Mouse (Mus musculus) hindbrain, embryonic 15.5 days (tissue): ENCODE measurements around the gene Cd53. TPM values are rescaled to one million over a fixed set of nuclear protein-coding genes. Genes with fewer than 3 reads are reported as not detected.

ENCODE experiments used
- ATAC-seq: fragments of 200-750 bp; cut with Nextera tagmentation; 2 replicates; pipeline ENCODE4 v1.8.0; 2017; ENCODE audit warnings: low read depth, moderate number of reproducible peaks, moderate TSS enrichment; ENCODE audit not compliant: low FRiP score
- H3K27ac ChIP-seq: fragments of 300-500 bp; sonication (generic); replicated peaks from 2 replicates; pipeline ENCODE4 v1.5.1; 2015; ENCODE audit warnings: mild to moderate bottlenecking, inconsistent platforms
- H3K27me3 ChIP-seq: fragments of 300-500 bp; sonication (generic); 2 replicates; pipeline ENCODE4 v1.6.1; 2015; ENCODE audit warnings: control low read depth, inconsistent platforms
- H3K36me3 ChIP-seq: fragments of 300-500 bp; sonication (generic); 2 replicates; pipeline ENCODE4 v1.6.1; 2015; ENCODE audit warnings: control low read depth, inconsistent platforms
- H3K4me1 ChIP-seq: fragments of 300-500 bp; sonication (generic); replicated peaks from 2 replicates; pipeline ENCODE4 v1.6.1; 2015; ENCODE audit warnings: control low read depth, inconsistent platforms
- H3K4me2 ChIP-seq: fragments of 300-500 bp; sonication (generic); 2 replicates; pipeline ENCODE4 v1.6.1; 2015; ENCODE audit warnings: moderate library complexity, mild to moderate bottlenecking, inconsistent platforms
- H3K4me3 ChIP-seq: fragments of 300-500 bp; sonication (generic); 2 replicates; pipeline ENCODE4 v1.5.1; 2015; ENCODE audit warnings: mild to moderate bottlenecking, inconsistent platforms
- H3K9ac ChIP-seq: fragments of 300-500 bp; sonication (generic); 2 replicates; pipeline ENCODE4 v1.6.1; 2015; ENCODE audit warnings: inconsistent platforms
- H3K9me3 ChIP-seq: fragments of 300-500 bp; sonication (generic); 2 replicates; pipeline ENCODE4 v1.6.1; 2016; ENCODE audit warnings: control low read depth, inconsistent platforms
- WGBS: fragments of 180-500 bp; shearing (Covaris S2); methylation state at CpG from one replicate; pipeline ENCODE4 v1.1.7; 2015; 5-methylcytosine and 5-hydroxymethylcytosine counted together
- polyA plus RNA-seq: library from polyadenylated mRNA; unstranded; fragments of >200 nt; fragmentation: Nextera tagmentation; extraction: Ambion mirVana; gene quantifications from 2 replicates; pipeline ENCODE4 v1.2.1, GENCODE M21; 2015

The Cd53 gene
- polyA plus RNA-seq, result 3.4 and 6.4 TPM in 2 replicates

DNA sequence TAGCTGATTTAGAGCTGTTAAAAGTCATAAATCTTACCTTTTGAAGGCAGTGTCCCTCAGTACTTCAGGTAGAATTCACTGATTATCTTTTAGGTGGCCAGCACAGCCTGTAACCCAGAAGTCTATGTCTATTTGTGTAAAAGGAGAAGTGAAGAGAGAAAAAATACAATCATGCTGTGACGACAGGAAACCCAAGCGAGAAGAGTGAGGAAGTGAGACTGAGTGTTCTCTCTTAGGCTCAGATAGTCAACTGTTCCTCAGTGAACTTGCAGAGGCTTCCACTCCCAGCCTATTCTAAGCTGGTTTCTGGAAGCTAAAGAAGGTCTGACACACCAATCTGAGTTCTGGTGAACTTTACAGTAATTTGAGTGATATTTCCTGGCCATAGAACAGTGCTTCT lies at the start of gene Cd53:
Gene Cd53 (minus strand): TSS at position 220 of the 400 bp plus-strand sequence.
- Histone ChIP-seq H3K4me3 (no peak within 1 kb of the TSS), H3K4me2 (no peak within 1 kb of the TSS), H3K36me3 (no peaks in the 10 kb centered on the region), H3K27me3 (no peaks in the 10 kb centered on the region), H3K27ac (no peak within 1 kb of the TSS), H3K9me3 (no peaks in the 10 kb centered on the region), H3K9ac (no peak within 1 kb of the TSS), H3K4me1 (no peaks in the 10 kb centered on the region)
- 82% methylated on average over 2 of the region's 2 CpGs for WGBS
- no peak for ATAC-seq

DNA sequence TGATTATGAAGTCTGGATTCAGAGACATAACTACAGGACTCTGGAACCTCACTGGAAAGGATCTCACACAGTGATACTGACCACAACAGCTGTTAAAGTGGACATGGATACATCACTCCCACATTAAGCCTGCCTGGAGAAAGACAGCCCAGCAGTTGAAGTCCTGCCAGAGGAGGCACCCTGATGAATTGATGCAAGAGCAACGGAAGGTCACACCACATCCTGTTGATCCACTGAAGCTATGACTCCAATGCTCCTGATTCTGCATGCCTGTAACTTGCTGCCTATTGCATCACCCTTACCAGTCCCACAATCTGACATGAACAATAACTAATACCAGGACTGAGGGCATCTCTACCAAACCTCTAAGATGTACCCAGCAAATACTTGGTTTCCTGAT lies 42.2 kb upstream of the Cd53 start:
- Histone ChIP-seq H3K9ac (no peak overlapping the region), H3K4me2 (no peak overlapping the region), H3K27me3 (no peaks in the 10 kb centered on the region), H3K9me3 (no peaks in the 10 kb centered on the region), H3K4me3 (no peak overlapping the region), H3K4me1 (no peaks in the 10 kb centered on the region), H3K36me3 (no peaks in the 10 kb centered on the region), H3K27ac (no peak overlapping the region)
- no peak for ATAC-seq
- WGBS, result 89% methylated on average over 1 of the region's 1 CpGs

DNA sequence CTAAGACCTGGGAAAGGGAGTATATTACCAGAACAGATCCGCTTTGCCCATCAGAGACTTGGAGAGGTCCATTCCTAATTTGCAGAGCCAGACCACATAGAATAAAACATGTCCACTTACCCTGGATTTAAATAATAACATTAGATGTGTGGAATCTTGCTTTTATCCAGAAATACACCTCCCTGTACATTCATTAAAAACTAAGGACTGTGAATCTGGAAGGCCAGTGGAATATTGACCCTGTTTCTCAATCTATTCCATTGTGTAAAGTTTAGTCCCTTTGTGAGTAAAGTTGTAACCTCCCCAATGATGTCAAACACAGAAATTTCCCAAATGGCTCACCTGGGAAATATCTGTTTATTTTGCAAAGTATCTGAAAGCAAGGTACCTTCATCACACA lies 36.2 kb upstream of the Cd53 start, which contains the start of gene Olfr266:
Gene Olfr266 (minus strand): TSS at position 101 of the 400 bp plus-strand sequence.
- no peaks in the 10 kb centered on the region for H3K9me3 ChIP-seq
- no peaks in the 10 kb centered on the region for H3K36me3 ChIP-seq
- 89% methylated on average over 1 of the region's 1 CpGs for WGBS
- no peaks in the 10 kb centered on the region for H3K27me3 ChIP-seq
- H3K4me2 ChIP-seq, result no peak within 1 kb of the TSS
- no peak within 1 kb of the TSS for H3K9ac ChIP-seq
- H3K4me1 ChIP-seq, result no peaks in the 10 kb centered on the region
- ATAC-seq, result no peak
- no peak within 1 kb of the TSS for H3K27ac ChIP-seq
- no peak within 1 kb of the TSS for H3K4me3 ChIP-seq

DNA sequence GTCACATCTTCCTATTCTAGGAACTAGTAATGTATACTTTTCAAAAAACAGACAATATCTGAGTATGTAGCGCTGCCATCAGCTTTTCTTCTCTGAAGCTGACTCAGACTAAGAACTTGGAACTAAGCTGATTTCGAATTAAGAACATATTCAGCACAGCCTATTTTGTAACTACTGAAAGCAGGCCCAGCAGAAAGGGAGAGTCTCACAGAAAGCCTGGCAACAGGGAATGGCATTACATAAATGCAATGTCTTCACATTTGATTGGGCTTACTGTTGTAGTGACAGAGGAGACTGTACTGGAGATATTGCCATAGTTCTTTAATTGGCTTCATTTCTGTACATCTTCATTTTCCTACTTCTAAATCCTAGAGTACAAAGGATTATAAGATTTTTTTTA lies 27.7 kb upstream of the Cd53 start:
- Histone ChIP-seq H3K27me3 (no peaks in the 10 kb centered on the region), H3K27ac (no peak overlapping the region), H3K4me1 (no peaks in the 10 kb centered on the region), H3K9me3 (no peaks in the 10 kb centered on the region), H3K4me2 (no peak overlapping the region), H3K36me3 (no peaks in the 10 kb centered on the region), H3K9ac (no peak overlapping the region), H3K4me3 (no peak overlapping the region)
- 76% methylated on average over 2 of the region's 2 CpGs for WGBS
- no peak for ATAC-seq

DNA sequence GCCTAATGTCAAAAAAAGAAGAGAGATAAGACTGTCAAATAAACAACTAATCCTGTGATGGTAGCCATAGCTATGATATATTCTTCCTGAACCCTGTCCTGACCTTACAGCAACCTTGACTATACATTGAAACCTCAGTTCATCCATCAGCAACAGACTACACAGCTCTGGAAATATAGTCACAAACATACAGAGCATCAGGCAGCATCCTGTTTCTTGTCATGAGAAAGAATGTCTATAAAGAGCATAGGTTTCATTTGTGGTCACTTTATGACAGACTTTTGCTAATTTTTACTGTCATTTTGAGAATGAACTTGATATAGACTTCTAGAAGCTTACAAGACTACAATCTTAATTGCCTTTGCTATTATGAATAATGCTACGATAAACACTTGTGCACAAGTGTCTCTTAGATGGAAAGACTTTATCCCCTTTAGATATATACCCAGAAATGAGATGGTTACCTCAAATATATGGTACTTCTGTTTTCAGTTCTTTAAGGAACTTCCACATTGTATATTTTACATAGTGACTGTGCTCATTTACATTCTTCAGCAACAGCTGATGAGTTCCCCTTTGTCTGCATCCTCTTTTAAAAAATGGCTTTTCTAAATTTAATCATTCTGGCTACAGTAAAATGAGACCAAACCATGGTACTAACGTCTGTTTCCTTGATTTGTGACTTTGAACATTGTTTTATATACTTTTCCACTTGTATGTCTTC lies 19.2 kb upstream of the Cd53 start:
- H3K27me3 ChIP-seq, result no peaks in the 10 kb centered on the region
- no peak overlapping the region for H3K4me2 ChIP-seq
- H3K36me3 ChIP-seq, result no peaks in the 10 kb centered on the region
- H3K9me3 ChIP-seq, result no peaks in the 10 kb centered on the region
- H3K4me1 ChIP-seq, result no peaks in the 10 kb centered on the region
- H3K27ac ChIP-seq, result no peak overlapping the region
- H3K9ac ChIP-seq, result no peak overlapping the region
- no peak overlapping the region for H3K4me3 ChIP-seq
- no peak for ATAC-seq
- 74% methylated on average over 2 of the region's 2 CpGs for WGBS

DNA sequence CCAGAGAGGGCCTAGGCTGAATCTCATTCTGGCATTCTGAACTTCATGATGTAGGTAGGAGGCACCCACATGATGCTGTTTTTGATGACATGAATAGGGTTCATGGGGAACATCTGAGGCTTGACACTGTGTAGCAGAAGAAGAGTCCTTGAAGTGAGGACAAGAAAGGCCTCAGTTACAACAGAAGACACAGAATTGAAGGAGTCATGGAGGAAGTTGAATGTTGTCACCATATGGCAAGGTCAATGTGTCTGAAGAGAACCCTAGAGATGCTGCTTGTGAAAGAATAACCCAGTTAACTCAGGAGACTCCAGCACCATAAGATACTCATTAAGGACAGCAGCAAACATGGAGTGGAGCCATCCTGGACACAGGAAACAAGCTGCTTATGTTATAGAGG lies 8.1 kb upstream of the Cd53 start:
- H3K9me3 ChIP-seq, result no peaks in the 10 kb centered on the region
- no peaks in the 10 kb centered on the region for H3K36me3 ChIP-seq
- no peak overlapping the region for H3K4me3 ChIP-seq
- no peak overlapping the region for H3K4me2 ChIP-seq
- no peaks in the 10 kb centered on the region for H3K27me3 ChIP-seq
- ATAC-seq, result no peak
- H3K27ac ChIP-seq, result no peak overlapping the region
- no peaks in the 10 kb centered on the region for H3K4me1 ChIP-seq
- no peak overlapping the region for H3K9ac ChIP-seq

DNA sequence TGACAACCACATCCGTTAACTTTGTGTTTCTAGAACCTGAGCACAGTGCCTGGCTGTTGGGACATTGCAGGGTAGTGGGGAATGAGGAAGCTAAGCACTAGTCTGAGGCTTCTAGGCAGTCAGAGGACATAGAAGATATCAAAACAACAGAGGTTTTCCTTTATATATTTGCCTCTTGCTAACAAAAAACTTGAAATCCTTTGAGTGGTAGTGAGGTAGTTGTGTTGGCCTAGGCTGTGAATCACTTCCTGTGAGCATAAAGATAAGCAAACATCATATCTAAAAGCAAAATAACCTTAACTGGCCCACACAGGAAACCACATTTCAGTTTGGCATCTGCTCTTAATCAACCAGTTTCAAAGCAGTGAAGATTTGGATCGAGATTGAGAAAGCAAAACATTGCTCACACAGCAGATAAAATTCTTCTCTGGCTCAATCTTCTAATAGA lies 1.5 kb downstream of the Cd53 start:
- WGBS, result 70% methylated on average over 2 of the region's 2 CpGs
- H3K27me3 ChIP-seq, result no peaks in the 10 kb centered on the region
- H3K27ac ChIP-seq, result no peak overlapping the region
- no peaks in the 10 kb centered on the region for H3K36me3 ChIP-seq
- H3K9ac ChIP-seq, result no peak overlapping the region
- H3K4me3 ChIP-seq, result no peak overlapping the region
- no peaks in the 10 kb centered on the region for H3K9me3 ChIP-seq
- no peaks in the 10 kb centered on the region for H3K4me1 ChIP-seq
- ATAC-seq, result no peak
- no peak overlapping the region for H3K4me2 ChIP-seq

DNA sequence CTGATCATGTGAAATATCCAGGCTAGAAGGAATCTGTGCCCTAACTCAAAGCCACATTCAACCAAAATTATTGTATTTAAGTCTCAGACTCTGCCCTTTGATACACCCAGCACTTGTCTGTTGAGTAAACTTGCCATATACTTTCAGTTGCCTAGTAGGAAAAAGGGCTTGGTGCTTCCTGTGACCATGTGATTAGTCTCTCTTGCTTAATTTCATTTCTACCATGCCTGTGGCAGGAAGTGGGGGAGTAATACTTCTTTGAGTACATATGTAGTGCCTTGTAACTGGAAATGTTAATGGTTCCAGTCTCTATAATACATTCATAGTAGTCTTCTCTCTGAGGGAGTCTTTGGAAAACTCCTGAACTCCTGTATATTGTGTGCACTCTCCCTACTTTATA lies 2.0 kb downstream of the Cd53 start:
- no peaks in the 10 kb centered on the region for H3K36me3 ChIP-seq

DNA sequence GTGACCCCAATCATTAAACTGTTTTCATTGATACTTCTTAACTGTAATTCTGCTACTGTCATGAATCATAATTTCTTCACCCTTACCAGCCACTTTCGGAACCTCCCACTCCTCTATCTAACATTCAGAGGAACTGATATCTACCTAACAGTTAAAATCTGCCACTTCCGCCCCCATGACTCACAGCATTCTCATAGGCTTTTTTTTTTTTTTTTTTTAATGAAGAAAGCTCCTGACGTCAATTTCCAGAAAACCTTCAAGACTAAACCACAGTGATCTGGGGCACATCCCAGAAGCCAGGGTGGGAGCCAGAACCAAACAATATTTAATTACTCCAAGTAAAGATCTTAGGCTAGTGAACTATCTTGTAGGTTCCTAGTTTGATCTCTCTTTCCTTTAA lies 4.8 kb downstream of the Cd53 start:
- no peak for ATAC-seq

More for the DNA sequence above, 2.0 kb downstream of the Cd53 start:
- Histone ChIP-seq H3K9me3 (no peaks in the 10 kb centered on the region), H3K9ac (no peak overlapping the region), H3K4me2 (no peak overlapping the region), H3K4me1 (no peaks in the 10 kb centered on the region), H3K27me3 (no peaks in the 10 kb centered on the region), H3K4me3 (no peak overlapping the region), H3K27ac (no peak overlapping the region)
- ATAC-seq, result no peak

DNA sequence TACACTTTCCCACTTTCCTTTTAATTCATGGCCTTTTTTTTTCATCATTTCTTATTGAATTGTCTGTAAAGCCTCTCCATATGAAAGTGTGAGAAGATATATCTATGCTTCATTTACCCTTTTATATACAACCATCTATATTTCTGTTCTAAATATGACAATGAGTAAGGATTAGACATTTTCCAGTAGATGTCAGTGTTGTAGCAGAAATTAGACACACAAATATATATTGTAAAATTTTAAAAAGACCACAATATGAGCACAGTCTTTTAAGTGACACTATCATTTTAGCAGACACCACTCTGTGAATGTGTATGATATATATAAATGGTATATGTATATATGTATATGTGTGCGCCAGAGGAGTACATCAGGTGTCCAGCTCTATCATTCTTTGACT lies 18.1 kb downstream of the Cd53 start:
- Histone ChIP-seq H3K27ac (no peak overlapping the region), H3K4me1 (no peaks in the 10 kb centered on the region), H3K36me3 (no peaks in the 10 kb centered on the region), H3K9ac (no peak overlapping the region), H3K27me3 (no peaks in the 10 kb centered on the region), H3K4me3 (no peak overlapping the region), H3K9me3 (no peaks in the 10 kb centered on the region), H3K4me2 (no peak overlapping the region)
- 83% methylated on average over 1 of the region's 1 CpGs for WGBS
- no peak for ATAC-seq

More for the DNA sequence above, 4.8 kb downstream of the Cd53 start:
- Histone ChIP-seq H3K4me3 (no peak overlapping the region), H3K9me3 (no peaks in the 10 kb centered on the region), H3K36me3 (no peaks in the 10 kb centered on the region), H3K27me3 (no peaks in the 10 kb centered on the region), H3K4me2 (no peak overlapping the region), H3K27ac (no peak overlapping the region), H3K4me1 (no peaks in the 10 kb centered on the region), H3K9ac (no peak overlapping the region)
- WGBS, result 82% methylated on average over 3 of the region's 3 CpGs

DNA sequence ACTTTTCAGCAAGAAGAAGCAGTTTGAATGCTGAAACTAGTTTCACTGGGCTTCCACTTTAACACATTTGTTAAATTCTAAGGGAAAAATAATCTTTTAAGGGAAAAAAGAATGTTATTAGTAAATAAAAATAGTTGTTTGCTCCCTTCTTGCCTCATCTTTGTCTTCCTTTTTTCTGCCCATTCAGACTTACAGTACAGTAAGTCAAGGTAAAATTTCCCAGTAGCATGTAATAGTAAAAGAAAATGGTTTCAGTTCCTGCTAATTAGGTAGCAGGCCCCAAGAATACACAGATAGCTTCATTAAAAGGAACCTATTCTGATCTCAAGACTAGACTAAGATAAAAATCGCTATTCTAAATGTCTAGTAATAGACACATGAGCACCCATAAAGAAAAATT lies 34.1 kb downstream of the Cd53 start:
- Histone ChIP-seq H3K4me1 (no peaks in the 10 kb centered on the region), H3K27ac (no peak overlapping the region), H3K36me3 (no peaks in the 10 kb centered on the region), H3K4me3 (no peak overlapping the region), H3K27me3 (no peaks in the 10 kb centered on the region), H3K4me2 (no peak overlapping the region), H3K9ac (no peak overlapping the region), H3K9me3 (no peaks in the 10 kb centered on the region)
- ATAC-seq, result no peak
- WGBS, result 68% methylated on average over 1 of the region's 1 CpGs

DNA sequence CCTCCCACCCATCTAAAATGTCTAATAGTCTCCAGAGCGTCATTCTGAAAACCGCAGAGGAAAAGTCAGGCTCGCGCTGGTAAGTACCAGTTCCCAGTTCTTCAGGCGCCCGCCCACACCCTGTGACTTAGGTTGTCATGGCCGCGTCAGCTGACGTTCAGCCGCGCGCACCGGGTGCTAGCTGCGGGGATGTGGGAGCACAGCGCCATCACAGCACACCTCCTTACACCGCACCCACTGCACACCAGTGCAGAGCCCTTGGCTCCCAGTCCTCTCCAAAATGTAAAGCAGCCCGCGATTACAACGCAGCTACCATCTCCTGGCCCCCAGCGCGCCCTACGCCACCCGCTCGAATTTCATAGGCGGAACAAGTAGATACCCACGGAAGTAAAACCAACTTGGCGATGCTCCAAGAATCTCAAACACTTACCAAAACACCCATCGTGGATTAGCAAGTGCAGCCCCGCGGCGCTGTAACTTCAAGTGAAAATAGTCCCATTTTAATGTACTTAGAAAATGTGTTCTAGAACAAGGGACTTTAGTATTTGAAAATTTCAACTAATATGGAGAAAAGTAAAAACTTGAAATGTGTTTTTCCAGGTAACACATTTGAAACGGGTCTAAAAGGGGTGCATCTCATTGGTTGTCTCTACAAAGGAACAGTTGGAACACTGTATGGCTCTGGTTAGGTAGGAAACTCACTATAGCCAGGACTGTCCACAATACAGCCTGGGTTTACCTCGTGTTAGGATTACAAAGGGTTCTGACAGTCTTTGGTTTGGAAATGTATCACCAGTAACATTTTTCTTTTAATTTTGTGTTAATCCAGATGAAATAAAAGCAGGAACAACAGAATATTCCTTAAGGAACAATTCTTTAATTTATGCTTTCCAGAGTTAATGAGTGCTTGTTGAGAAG lies 67.7 kb downstream of the Cd53 start:
- Histone ChIP-seq H3K9ac (peak overlapping the region; percentile 57), H3K9me3 (peaks cover 11% of the 10 kb centered on the region; the same call in 1 of the 2 replicates), H3K4me1 (0 out of 2 replicates have a peak, but pooled peaks cover 3% of the 10 kb centered on the region), H3K4me3 (peak overlapping the region; percentile 68), H3K27me3 (peaks cover 9% of the 10 kb centered on the region), H3K27ac (peak overlapping the region; percentile 97), H3K36me3 (peaks cover 4% of the 10 kb centered on the region; the same call in 1 of the 2 replicates), H3K4me2 (peak overlapping the region; percentile 65)
- 2% methylated on average over 33 of the region's 33 CpGs for WGBS
- ATAC-seq, result peak; percentile 91
